ENCODE assay signal across 23 mouse cellular contexts in genomic region chr11:79133961-79134360, GRCm38 (mm10). TPM values are rescaled to one million over a fixed set of nuclear protein-coding genes. Genes with fewer than 3 reads are reported as not detected.
DNase-seq lines count a peak whose midpoint lies in the region; ATAC-seq lines count a peak whose summit lies in the region.
"Had no signal": no experiment of that assay in that cellular context is flagged by ENCODE, and none has a peak within 500 bp of the region (broad histone marks: within the 10 kb centered on the region; RNA-seq: fewer than 3 reads in every experiment).

No protein-coding gene starts in this region.

- H3K27me3 ChIP-seq in heart, embryonic 13.5 days (replicated peaks) = no peaks in the 10 kb centered on the region
- H3K27me3 ChIP-seq in liver, embryonic 12.5 days (replicated peaks) = no peaks in the 10 kb centered on the region
- H3K27me3 ChIP-seq in liver, embryonic 11.5 days (replicated peaks; ENCODE audit: control insufficient read depth, insufficient read depth, low read length) = no peaks in the 10 kb centered on the region
- no peaks in the 10 kb centered on the region for H3K27me3 ChIP-seq in intestine, embryonic 16.5 days (replicated peaks; ENCODE audit: control insufficient read depth, insufficient read depth, low read length)
- H3K27me3 ChIP-seq: forebrain, embryonic 13.5 days; hindbrain, embryonic 13.5 days; kidney, embryonic 15.5 days; limb, embryonic 13.5 days; lung, embryonic 15.5 days; midbrain, embryonic 13.5 days; neural tube, embryonic 13.5 days; stomach, embryonic 15.5 days had no signal

- ATAC-seq in heart, embryonic 13.5 days (ENCODE audit: extremely low read depth, insufficient number of reproducible peaks, low FRiP score, low TSS enrichment) = no peak
- ATAC-seq in liver, embryonic 12.5 days = no peak
- ATAC-seq in liver, embryonic 11.5 days (replicated peaks; ENCODE audit: low FRiP score) = no peak
- ATAC-seq in intestine, embryonic 16.5 days = no peak
- ATAC-seq: forebrain, embryonic 13.5 days; midbrain, embryonic 13.5 days had no signal

- 0 out of 2 replicates have a peak, but pooled peaks cover 2% of the 10 kb centered on the region for H3K36me3 ChIP-seq in heart, embryonic 13.5 days
- H3K36me3 ChIP-seq in liver, embryonic 12.5 days = no peaks in the 10 kb centered on the region
- H3K36me3 ChIP-seq in liver, embryonic 11.5 days (ENCODE audit: control insufficient read depth, insufficient read depth, low read length) = no peaks in the 10 kb centered on the region
- no peaks in the 10 kb centered on the region for H3K36me3 ChIP-seq in intestine, embryonic 16.5 days (ENCODE audit: control insufficient read depth, insufficient read depth, low read length)
- H3K36me3 ChIP-seq: hindbrain, embryonic 13.5 days; kidney, embryonic 15.5 days; limb, embryonic 13.5 days; lung, embryonic 15.5 days; midbrain, embryonic 13.5 days; neural tube, embryonic 13.5 days; stomach, embryonic 15.5 days had no signal

- H3K27ac ChIP-seq in heart, embryonic 13.5 days (replicated peaks) = peak overlapping the region; percentile 20; the same call in 1 of the 2 replicates
- H3K27ac ChIP-seq in liver, embryonic 12.5 days = 0 out of 2 replicates have a peak overlapping the region, but pooled peaks have one; percentile 15
- no peak overlapping the region for H3K27ac ChIP-seq in liver, embryonic 11.5 days (ENCODE audit: low read depth, low read length)
- peak overlapping the region; percentile 70 for H3K27ac ChIP-seq in intestine, embryonic 16.5 days (ENCODE audit: low read length)
- H3K27ac ChIP-seq: forebrain, embryonic 13.5 days; hindbrain, embryonic 13.5 days; kidney, embryonic 15.5 days; liver, embryonic 14.5 days; lung, embryonic 15.5 days; midbrain, embryonic 13.5 days; neural tube, embryonic 13.5 days; stomach, embryonic 15.5 days had no signal

- peak overlapping the region; percentile 1; the same call in 1 of the 2 replicates for H3K9ac ChIP-seq in heart, embryonic 13.5 days
- H3K9ac ChIP-seq in liver, embryonic 12.5 days = no peak overlapping the region
- no peak overlapping the region for H3K9ac ChIP-seq in liver, embryonic 11.5 days (ENCODE audit: low read depth, low read length)
- H3K9ac ChIP-seq in intestine, embryonic 16.5 days (ENCODE audit: low read depth, low read length) = no peak overlapping the region
- H3K9ac ChIP-seq: forebrain, embryonic 13.5 days; hindbrain, embryonic 13.5 days; kidney, embryonic 15.5 days; limb, embryonic 13.5 days; liver, embryonic 14.5 days; lung, embryonic 15.5 days; midbrain, embryonic 13.5 days; neural tube, embryonic 13.5 days; stomach, embryonic 15.5 days had no signal

- WGBS in heart, embryonic 13.5 days = 52% methylated on average over 9 of the region's 9 CpGs
- WGBS in liver, embryonic 12.5 days (ENCODE audit: insufficient replicate concordance) = 71% methylated on average over 9 of the region's 9 CpGs
- WGBS in liver, embryonic 11.5 days = 76% methylated on average over 9 of the region's 9 CpGs
- 86% methylated on average over 9 of the region's 9 CpGs for WGBS in intestine, embryonic 16.5 days

- no peak for DNase-seq in heart, adult 8-10 months (ENCODE audit: low spot score)
- DNase-seq in liver, embryonic 11.5 days (ENCODE audit: low spot score) = no peak
- no peak for DNase-seq in MN1 (ENCODE audit: low spot score)
- DNase-seq: adrenal gland, adult 8-10 months; B cell, adult 2 months; cerebellum, adult 2 months; cerebellum, postnatal 14 days; gastrocnemius, postnatal 10 days; heart, postnatal 4 days; kidney, adult 18-20 months; lung, postnatal 36 days had no signal

- peaks cover 89% of the 10 kb centered on the region for H3K4me1 ChIP-seq in heart, embryonic 13.5 days
- peaks cover 65% of the 10 kb centered on the region for H3K4me1 ChIP-seq in liver, embryonic 12.5 days
- peaks cover 28% of the 10 kb centered on the region for H3K4me1 ChIP-seq in liver, embryonic 11.5 days (replicated peaks; ENCODE audit: control insufficient read depth, insufficient read depth, low read length)
- H3K4me1 ChIP-seq in intestine, embryonic 16.5 days (ENCODE audit: control insufficient read depth, insufficient read depth, low read length) = peaks cover 59% of the 10 kb centered on the region

- H3K4me2 ChIP-seq in heart, embryonic 13.5 days = no peak overlapping the region
- H3K4me2 ChIP-seq in liver, embryonic 12.5 days = no peak overlapping the region
- H3K4me2 ChIP-seq in liver, embryonic 11.5 days = no peak overlapping the region
- no peak overlapping the region for H3K4me2 ChIP-seq in intestine, embryonic 16.5 days (ENCODE audit: low read depth, low read length)
- H3K4me2 ChIP-seq: forebrain, embryonic 13.5 days; hindbrain, embryonic 13.5 days; kidney, embryonic 15.5 days; limb, embryonic 13.5 days; lung, embryonic 15.5 days; midbrain, embryonic 13.5 days; neural tube, embryonic 13.5 days; stomach, embryonic 15.5 days had no signal

- no peaks in the 10 kb centered on the region for H3K9me3 ChIP-seq in heart, embryonic 13.5 days
- H3K9me3 ChIP-seq in liver, embryonic 12.5 days (replicated peaks) = no peaks in the 10 kb centered on the region
- no peaks in the 10 kb centered on the region for H3K9me3 ChIP-seq in liver, embryonic 11.5 days (ENCODE audit: control insufficient read depth, low read length)
- H3K9me3 ChIP-seq in intestine, embryonic 16.5 days (ENCODE audit: control insufficient read depth, low read length) = no peaks in the 10 kb centered on the region
- H3K9me3 ChIP-seq: forebrain, embryonic 13.5 days; hindbrain, embryonic 13.5 days; kidney, embryonic 15.5 days; limb, embryonic 13.5 days; lung, embryonic 15.5 days; midbrain, embryonic 13.5 days; neural tube, embryonic 13.5 days; stomach, embryonic 15.5 days had no signal

- H3K4me3 ChIP-seq in heart, embryonic 13.5 days = no peak overlapping the region
- no peak overlapping the region for H3K4me3 ChIP-seq in liver, embryonic 12.5 days
- H3K4me3 ChIP-seq in liver, embryonic 11.5 days (ENCODE audit: low read depth, low read length) = no peak overlapping the region
- H3K4me3 ChIP-seq in intestine, embryonic 16.5 days (ENCODE audit: low read length) = no peak overlapping the region
- H3K4me3 ChIP-seq: forebrain, embryonic 13.5 days; hindbrain, embryonic 13.5 days; kidney, embryonic 15.5 days; limb, embryonic 13.5 days; lung, embryonic 15.5 days; midbrain, embryonic 13.5 days; neural tube, embryonic 13.5 days; stomach, embryonic 15.5 days had no signal

RNA-seq across cellular contexts. Expression of gene Ksr1, which starts 12.2 kb away (rescaled TPM):
- polyA plus RNA-seq in heart, embryonic 13.5 days (2015; fragmentation: Nextera tagmentation; extraction: Ambion mirVana) = 2.2 and 2.4 TPM in 2 replicates
- total RNA-seq in heart, adult 8-10 months (2022) = 1 to 10 TPM; 5.9 to 8.2 (median 6.5) TPM
- polyA plus RNA-seq in liver, embryonic 12.5 days (2016; fragmentation: Nextera tagmentation; extraction: Ambion mirVana) = 2.4 and 3.1 TPM in 2 replicates
- 4.1 and 5.0 TPM in 2 replicates for polyA plus RNA-seq in liver, embryonic 11.5 days (2014; fragmentation: Nextera tagmentation; extraction: Ambion mirVana)
- polyA plus RNA-seq in intestine, embryonic 16.5 days (2015; fragmentation: Nextera tagmentation; extraction: Ambion mirVana) = 4.1 and 4.6 TPM in 2 replicates
